Mouse (Mus musculus): ENCODE measurements around the gene Cinp.

- no peak for TF ChIP-seq CTCF (IDR thresholded peaks at IDR 0.05; ENCODE audit: low read depth, low read length)
- no peak for TF ChIP-seq POLR2A (IDR thresholded peaks at IDR 0.05; ENCODE audit: extremely low read depth, insufficient read depth, low read length)
Observed at GRCm38 (mm10) chr12:110921572-110921971, 32.6 kb upstream of the Cinp start.

Measured in liver, adult 2 months (tissue).